Mouse (Mus musculus): ENCODE data around the gene Utrn. TPM values are rescaled to one million over a fixed set of nuclear protein-coding genes. Genes with fewer than 3 reads are reported as not detected.

Gene Utrn
- total and polyA plus RNA-seq, 3 experiments, result 18.8 to 68.1 (median 61.8) TPM

- Histone ChIP-seq H3K27me3 (ENCODE audit: control insufficient read depth, insufficient read depth, low read length) (no peaks in the 10 kb centered on the region), H3K4me3 (no peak overlapping the region), H3K27ac (no peak overlapping the region), H3K79me2 (replicated peaks; ENCODE audit: control insufficient read depth, insufficient read depth, low read length) (no peaks in the 10 kb centered on the region; the same call in 1 of the 2 replicates), H3K4me1 (ENCODE audit: control insufficient read depth, insufficient read depth, low read length) (no peaks in the 10 kb centered on the region), H3K36me3 (ENCODE audit: control insufficient read depth, insufficient read depth, low read length) (no peaks in the 10 kb centered on the region; the same call in 1 of the 2 replicates), H3K9ac (ENCODE audit: low read depth, low read length) (no peak overlapping the region)
- WGBS, result 89% methylated on average over 2 of the region's 2 CpGs
- no peak for DNase-seq
- intact Hi-C loops (cut with DNase I), result no loop called here
- TF ChIP-seq POLR2A (IDR thresholded peaks at IDR 0.05; ENCODE audit: insufficient read depth, low read depth, low read length) (no peak), EP300 (IDR thresholded peaks at IDR 0.05; ENCODE audit: insufficient read depth, low read depth, low read length) (no peak), CTCF (IDR thresholded peaks at IDR 0.05) (no peak)
Measured at GRCm38 (mm10) chr10:12424944-12425343, 444.2 kb downstream of the Utrn start.

GRCm38 (mm10) chr10:12423994-12424725 is 445.0 kb downstream of the Utrn start:
- H3K4me1 ChIP-seq (ENCODE audit: control insufficient read depth, insufficient read depth, low read length), result no peaks in the 10 kb centered on the region
- H3K4me3 ChIP-seq, result no peak overlapping the region
- H3K36me3 ChIP-seq (ENCODE audit: control insufficient read depth, insufficient read depth, low read length), result no peaks in the 10 kb centered on the region; the same call in 1 of the 2 replicates
- H3K9ac ChIP-seq (ENCODE audit: low read depth, low read length), result no peak overlapping the region
- no peaks in the 10 kb centered on the region; the same call in 1 of the 2 replicates for H3K79me2 ChIP-seq (replicated peaks; ENCODE audit: control insufficient read depth, insufficient read depth, low read length)
- no peak overlapping the region for H3K27ac ChIP-seq
- H3K27me3 ChIP-seq (ENCODE audit: control insufficient read depth, insufficient read depth, low read length), result no peaks in the 10 kb centered on the region
- 76% methylated on average over 7 of the region's 7 CpGs for WGBS
- intact Hi-C loops (cut with DNase I), result no loop called here
- TF ChIP-seq EP300 (IDR thresholded peaks at IDR 0.05; ENCODE audit: insufficient read depth, low read depth, low read length) (no peak), CTCF (IDR thresholded peaks at IDR 0.05) (no peak), POLR2A (IDR thresholded peaks at IDR 0.05; ENCODE audit: insufficient read depth, low read depth, low read length) (no peak)
- no peak for DNase-seq

GRCm38 (mm10) chr10:12414967-12415366 is 454.2 kb downstream of the Utrn start:
- TF ChIP-seq EP300 (IDR thresholded peaks at IDR 0.05; ENCODE audit: insufficient read depth, low read depth, low read length), result no peak
- H3K27me3 ChIP-seq (ENCODE audit: control insufficient read depth, insufficient read depth, low read length), result no peaks in the 10 kb centered on the region
- DNase-seq, result no peak
- H3K36me3 ChIP-seq (ENCODE audit: control insufficient read depth, insufficient read depth, low read length), result no peaks in the 10 kb centered on the region; the same call in 1 of the 2 replicates
- H3K79me2 ChIP-seq (replicated peaks; ENCODE audit: control insufficient read depth, insufficient read depth, low read length), result no peaks in the 10 kb centered on the region
- H3K9ac ChIP-seq (ENCODE audit: low read depth, low read length), result no peak overlapping the region
- H3K4me3 ChIP-seq, result no peak overlapping the region
- intact Hi-C loops (cut with DNase I), result no loop called here
- no peak overlapping the region for H3K27ac ChIP-seq
- WGBS, result 86% methylated on average over 3 of the region's 3 CpGs
- no peaks in the 10 kb centered on the region for H3K4me1 ChIP-seq (ENCODE audit: control insufficient read depth, insufficient read depth, low read length)

- Histone ChIP-seq H3K79me2 (replicated peaks; ENCODE audit: control insufficient read depth, insufficient read depth, low read length) (no peaks in the 10 kb centered on the region), H3K4me1 (ENCODE audit: control insufficient read depth, insufficient read depth, low read length) (no peaks in the 10 kb centered on the region), H3K27ac (no peak overlapping the region), H3K36me3 (ENCODE audit: control insufficient read depth, insufficient read depth, low read length) (no peaks in the 10 kb centered on the region; the same call in 1 of the 2 replicates), H3K27me3 (ENCODE audit: control insufficient read depth, insufficient read depth, low read length) (no peaks in the 10 kb centered on the region), H3K4me3 (no peak overlapping the region), H3K9ac (ENCODE audit: low read depth, low read length) (no peak overlapping the region)
- WGBS, result 91% methylated on average over 12 of the region's 12 CpGs
- TF ChIP-seq POLR2A (IDR thresholded peaks at IDR 0.05; ENCODE audit: insufficient read depth, low read depth, low read length) (no peak), CTCF (IDR thresholded peaks at IDR 0.05) (no peak), EP300 (IDR thresholded peaks at IDR 0.05; ENCODE audit: insufficient read depth, low read depth, low read length) (no peak)
- intact Hi-C loops (cut with DNase I), result no loop called here
- DNase-seq, result no peak
Measured at GRCm38 (mm10) chr10:12406338-12407110, 462.6 kb downstream of the Utrn start.

- Histone ChIP-seq H3K27ac (no peak overlapping the region), H3K79me2 (replicated peaks; ENCODE audit: control insufficient read depth, insufficient read depth, low read length) (no peaks in the 10 kb centered on the region), H3K4me3 (no peak overlapping the region), H3K9ac (ENCODE audit: low read depth, low read length) (no peak overlapping the region), H3K36me3 (ENCODE audit: control insufficient read depth, insufficient read depth, low read length) (no peaks in the 10 kb centered on the region; the same call in 1 of the 2 replicates), H3K27me3 (ENCODE audit: control insufficient read depth, insufficient read depth, low read length) (no peaks in the 10 kb centered on the region), H3K4me1 (ENCODE audit: control insufficient read depth, insufficient read depth, low read length) (no peaks in the 10 kb centered on the region)
- no peak for TF ChIP-seq POLR2A (IDR thresholded peaks at IDR 0.05; ENCODE audit: insufficient read depth, low read depth, low read length)
- no peak for TF ChIP-seq CTCF (IDR thresholded peaks at IDR 0.05)
- TF ChIP-seq EP300 (IDR thresholded peaks at IDR 0.05; ENCODE audit: insufficient read depth, low read depth, low read length), result no peak
- DNase-seq, result no peak
- 83% methylated on average over 2 of the region's 2 CpGs for WGBS
- intact Hi-C loops (cut with DNase I), result no loop called here
Measured at GRCm38 (mm10) chr10:12399450-12399849, 469.7 kb downstream of the Utrn start.

- WGBS, result 100% methylated on average over 1 of the region's 1 CpGs
- no peak overlapping the region for H3K27ac ChIP-seq
- H3K4me1 ChIP-seq (ENCODE audit: control insufficient read depth, insufficient read depth, low read length), result no peaks in the 10 kb centered on the region
- H3K36me3 ChIP-seq (ENCODE audit: control insufficient read depth, insufficient read depth, low read length), result no peaks in the 10 kb centered on the region
- no peak for TF ChIP-seq EP300 (IDR thresholded peaks at IDR 0.05; ENCODE audit: insufficient read depth, low read depth, low read length)
- no peak for TF ChIP-seq POLR2A (IDR thresholded peaks at IDR 0.05; ENCODE audit: insufficient read depth, low read depth, low read length)
- TF ChIP-seq CTCF (IDR thresholded peaks at IDR 0.05), result no peak
- H3K9ac ChIP-seq (ENCODE audit: low read depth, low read length), result no peak overlapping the region
- no peak overlapping the region for H3K4me3 ChIP-seq
- H3K27me3 ChIP-seq (ENCODE audit: control insufficient read depth, insufficient read depth, low read length), result no peaks in the 10 kb centered on the region
- intact Hi-C loops (cut with DNase I), result no loop called here
- no peak for DNase-seq
- H3K79me2 ChIP-seq (replicated peaks; ENCODE audit: control insufficient read depth, insufficient read depth, low read length), result no peaks in the 10 kb centered on the region
Measured at GRCm38 (mm10) chr10:12380139-12380538, 489.0 kb downstream of the Utrn start.
